Mouse (Mus musculus) common myeloid progenitor, adult 5-6 weeks (primary cell): ENCODE measurements around the gene Msantd4. TPM values are rescaled to one million over a fixed set of nuclear protein-coding genes. Genes with fewer than 3 reads are reported as not detected.
"Not testable (repeated sequence)": the region's sequence is repeated elsewhere in the genome, so short reads cannot be mapped to it uniquely, and the experiment has no call there.

ENCODE experiments used
- ATAC-seq: replicated peaks from 2 replicates; pipeline ENCODE4 v1.8.0; 2016; ENCODE audit warnings: low read depth, mild to moderate bottlenecking, moderate TSS enrichment, inconsistent platforms; ENCODE audit not compliant: poor library complexity, severe bottlenecking
- total RNA-seq: library from RNA; stranded (forward); fragments of 200-1000, 187-1606 nt; gene quantifications from 2 replicates; pipeline ENCODE4 v1.2.3, GENCODE M21; 2017

The Msantd4 gene
- total RNA-seq: 32.8 and 38.9 TPM in 2 replicates

DNA sequence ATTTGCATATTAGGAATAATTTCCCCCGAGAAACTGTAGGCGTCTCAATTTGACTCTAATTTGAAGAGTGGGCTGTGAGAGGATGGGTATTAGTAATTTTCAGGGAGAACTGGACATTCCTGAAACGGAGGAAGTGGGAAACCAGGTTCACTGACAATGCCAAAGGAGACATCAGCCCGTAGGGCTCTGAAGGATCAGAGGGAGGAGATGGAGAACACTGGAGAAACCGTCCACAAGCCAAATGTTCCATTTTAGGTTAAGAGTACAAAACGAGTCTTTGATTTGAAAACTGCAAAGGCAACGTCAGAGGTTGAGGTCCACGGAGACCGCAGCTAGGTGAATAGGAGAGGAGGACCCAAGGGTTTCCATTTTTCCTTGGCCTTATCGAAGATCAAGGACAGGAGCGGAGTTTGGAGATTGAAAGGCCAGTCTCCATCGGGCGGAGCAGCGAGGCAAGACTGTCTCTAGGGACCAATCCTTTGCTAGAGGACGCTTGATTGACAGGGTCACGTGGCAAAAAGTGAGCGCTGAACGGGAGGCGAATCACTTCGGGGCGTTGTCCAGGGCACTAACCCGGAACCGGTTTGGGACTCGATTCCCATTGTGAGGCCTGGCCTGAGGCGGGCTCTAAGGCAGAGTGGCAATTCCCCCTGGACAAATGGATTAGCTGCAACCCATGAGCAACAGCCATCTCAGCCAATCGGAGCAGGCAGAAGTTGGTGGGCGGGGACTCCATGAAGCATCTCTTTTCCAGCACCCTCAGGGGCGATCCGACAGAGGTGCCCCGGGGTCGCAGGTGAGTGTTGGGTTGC, at the start of gene Msantd4:
Msantd4 (plus strand) TSS at position 735 of the 812 bp plus-strand sequence.
- ATAC-seq: peak; percentile 98

DNA sequence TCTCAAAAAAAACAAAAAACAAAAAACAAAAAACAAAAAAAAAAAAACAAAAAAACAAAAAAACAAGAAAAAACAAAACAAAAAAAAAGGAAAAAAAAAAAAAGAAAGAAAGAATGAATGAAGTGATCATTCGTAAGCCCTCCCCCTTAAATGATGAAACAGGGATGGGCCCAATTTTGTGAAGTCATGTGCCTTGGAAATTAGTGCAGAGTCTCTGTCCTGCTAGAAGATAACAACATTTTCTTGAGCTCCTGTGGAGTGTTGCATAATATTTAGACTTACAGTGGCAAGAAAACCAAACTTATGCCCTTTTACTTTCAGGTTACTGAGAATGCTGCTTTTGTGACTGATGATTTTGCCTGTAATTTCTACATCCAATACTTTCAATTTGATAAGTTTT, 23.2 kb upstream of the Msantd4 start:
- no peak for ATAC-seq

DNA sequence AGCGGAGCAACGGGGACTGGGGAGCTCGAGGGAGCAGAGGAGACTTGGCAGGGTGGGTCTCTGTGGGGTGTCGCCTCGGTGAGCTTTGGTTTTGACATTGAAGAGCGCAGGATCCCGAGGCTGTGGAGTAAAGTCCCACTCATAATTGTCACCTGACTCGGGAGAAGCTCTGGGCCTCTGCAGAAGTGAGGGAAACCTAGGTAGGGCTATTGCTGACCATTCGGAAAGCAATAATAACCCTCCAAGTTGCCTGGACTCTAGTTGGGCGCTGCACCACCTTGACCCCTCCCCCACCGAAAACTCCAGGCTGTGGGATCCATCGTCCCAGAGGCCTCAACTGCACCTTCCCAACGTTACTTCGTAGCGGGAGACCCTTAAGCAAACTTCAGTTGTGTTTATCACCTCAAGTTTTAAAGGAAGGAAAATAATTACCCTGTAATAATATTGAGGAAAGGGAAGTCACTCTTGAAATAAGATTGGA, 318 bp downstream of the Msantd4 start:
- peak; percentile 7 for ATAC-seq

DNA sequence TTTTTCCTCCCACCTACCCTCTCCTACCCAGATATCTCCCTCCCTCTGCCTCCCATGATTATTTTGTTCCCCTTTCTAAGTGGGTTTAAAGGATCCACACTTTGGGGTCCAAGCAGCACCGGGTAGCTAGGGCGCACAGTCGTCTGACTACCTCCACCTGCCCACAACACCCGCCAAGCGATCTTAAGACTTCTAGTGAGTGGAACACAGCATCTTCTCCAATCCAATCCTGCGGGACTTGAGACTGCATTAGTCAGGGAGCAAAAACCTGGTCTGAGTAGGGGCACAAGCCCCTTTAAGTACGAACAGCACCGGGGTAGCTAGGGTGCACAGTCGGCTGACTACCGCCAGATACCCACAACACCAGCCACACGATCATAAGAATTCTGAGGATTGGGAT, 24.4 kb downstream of the Msantd4 start:
- not testable (repeated sequence) for ATAC-seq

Other genes with a start within 250 kb of the Msantd4 start
- 29.4 and 32.1 TPM in 2 replicates for gene Aasdhppt, start 67.1 kb upstream of the Msantd4 start, total RNA-seq
- 4.5 and 6.3 TPM in 2 replicates for gene Kbtbd3, start 66.7 kb upstream of the Msantd4 start, total RNA-seq